Mouse (Mus musculus) bone marrow macrophage, adult 2 months (primary cell): ENCODE data around the gene Zfp963. TPM values are rescaled to one million over a fixed set of nuclear protein-coding genes. Genes with fewer than 3 reads are reported as not detected.

ENCODE experiments used
- H3K27ac ChIP-seq: 2 replicates; pipeline ENCODE4 v1.5.1; 2012; ENCODE audit warnings: low read depth, low read length; ENCODE audit not compliant: insufficient read depth
- H3K4me1 ChIP-seq: 2 replicates; pipeline ENCODE4 v1.6.1; 2012; ENCODE audit warnings: low read length; ENCODE audit not compliant: control insufficient read depth, insufficient read depth
- H3K4me3 ChIP-seq: 2 replicates; pipeline ENCODE4 v1.5.1; 2012; ENCODE audit warnings: mild to moderate bottlenecking, low read length, moderate library complexity; ENCODE audit not compliant: insufficient read depth
- CTCF ChIP-seq: IDR thresholded peaks from 2 replicates; pipeline ENCODE4 v1.5.1; 2012; ENCODE audit warnings: low read depth, mild to moderate bottlenecking, low read length, moderate library complexity
- POLR2A ChIP-seq: IDR thresholded peaks from 2 replicates; pipeline ENCODE4 v1.6.1; 2012; ENCODE audit warnings: mild to moderate bottlenecking, low read depth, low read length, borderline replicate concordance
- polyA plus RNA-seq: library from polyadenylated mRNA; stranded (reverse); fragments of >200 nt; gene quantifications from 2 replicates; pipeline ENCODE4 v1.2.4, GENCODE M21; 2012; ENCODE audit not compliant: missing spikeins, insufficient read depth, insufficient read length

Zfp963 gene
- 4.2 and 4.5 TPM in 2 replicates for polyA plus RNA-seq

- peak within 1 kb of the TSS; percentile 71 for H3K4me3 ChIP-seq
- TF ChIP-seq POLR2A (0 out of 2 replicates have a peak, but pooled peaks have one; percentile 60), CTCF (no peak)
- peak within 1 kb of the TSS; percentile 85 for H3K27ac ChIP-seq
- peaks cover 11% of the 10 kb centered on the region for H3K4me1 ChIP-seq
Observed at GRCm38 (mm10) chr8:69749544-69750454, at the start of gene Zfp963. Zfp963 (minus strand) TSS chr8:69749970.

GRCm38 (mm10) chr8:69799261-69799660 is 49.5 kb upstream of the Zfp963 start:
- Histone ChIP-seq H3K4me3 (no peak overlapping the region), H3K4me1 (no peaks in the 10 kb centered on the region), H3K27ac (no peak overlapping the region)
- no peak for TF ChIP-seq POLR2A
- no peak for TF ChIP-seq CTCF

GRCm38 (mm10) chr8:69797661-69798060 is 47.9 kb upstream of the Zfp963 start:
- peaks cover 8% of the 10 kb centered on the region for H3K4me1 ChIP-seq
- no peak overlapping the region for H3K4me3 ChIP-seq
- TF ChIP-seq CTCF: no peak
- TF ChIP-seq POLR2A: no peak
- H3K27ac ChIP-seq: no peak overlapping the region

- Histone ChIP-seq H3K4me1 (peaks cover 10% of the 10 kb centered on the region), H3K4me3 (no peak overlapping the region), H3K27ac (no peak overlapping the region)
- TF ChIP-seq CTCF (no peak), POLR2A (no peak)
Observed at GRCm38 (mm10) chr8:69796721-69797345, 47.1 kb upstream of the Zfp963 start.

- TF ChIP-seq POLR2A (no peak), CTCF (no peak)
- no peak overlapping the region for H3K4me3 ChIP-seq
- no peak overlapping the region for H3K27ac ChIP-seq
- H3K4me1 ChIP-seq: peaks cover 12% of the 10 kb centered on the region
Observed at GRCm38 (mm10) chr8:69794901-69795300, 45.1 kb upstream of the Zfp963 start.

GRCm38 (mm10) chr8:69794096-69794495 is 44.3 kb upstream of the Zfp963 start:
- peaks cover 12% of the 10 kb centered on the region for H3K4me1 ChIP-seq
- no peak overlapping the region for H3K27ac ChIP-seq
- TF ChIP-seq CTCF: no peak
- TF ChIP-seq POLR2A: no peak
- no peak overlapping the region for H3K4me3 ChIP-seq

- Histone ChIP-seq H3K4me1 (peaks cover 12% of the 10 kb centered on the region), H3K4me3 (no peak overlapping the region), H3K27ac (no peak overlapping the region)
- TF ChIP-seq POLR2A (no peak), CTCF (no peak)
Observed at GRCm38 (mm10) chr8:69793666-69794065, 43.9 kb upstream of the Zfp963 start.

GRCm38 (mm10) chr8:69791415-69792068 is 41.8 kb upstream of the Zfp963 start:
- Histone ChIP-seq H3K4me1 (peaks cover 12% of the 10 kb centered on the region), H3K4me3 (peak overlapping the region; percentile 95), H3K27ac (peak overlapping the region; percentile 51)
- TF ChIP-seq CTCF: no peak

GRCm38 (mm10) chr8:69790773-69791367 is 41.1 kb upstream of the Zfp963 start, which contains the start of the genes Atp13a1 and Zfp866:
Atp13a1 (plus strand) TSS chr8:69791163.
Zfp866 (minus strand) TSS chr8:69791178.
- Histone ChIP-seq H3K4me3 (peak within 1 kb of the TSS; percentile 95), H3K4me1 (peaks cover 12% of the 10 kb centered on the region), H3K27ac (peak within 1 kb of the TSS; percentile 68)
- no peak for TF ChIP-seq CTCF
- peak; percentile 72 for TF ChIP-seq POLR2A
